Mouse (Mus musculus) layer of hippocampus, adult 11-12 months (tissue): ENCODE results near the gene Ccdc110.

Source experiments
- DNase-seq: peaks from one replicate; pipeline ENCODE4 v3.0.0; 2022; ENCODE audit warnings: low spot score

Gene Ccdc110

GRCm38 (mm10) chr8:45934582-45935014 lies at the start of gene Ccdc110:
TSS of gene Ccdc110 (plus strand) at chr8:45934619.
- peak; percentile 99 for DNase-seq

GRCm38 (mm10) chr8:45885202-45885685 lies 49.2 kb upstream of the Ccdc110 start, which contains the start of gene Pdlim3:
TSS of gene Pdlim3 (plus strand) at chr8:45885461.
- no peak for DNase-seq

- no peak for DNase-seq
Observed at GRCm38 (mm10) chr8:45885775-45886174, 48.6 kb upstream of the Ccdc110 start.

GRCm38 (mm10) chr8:45889737-45890136 lies 44.7 kb upstream of the Ccdc110 start:
- no peak for DNase-seq

- no peak for DNase-seq
Observed at GRCm38 (mm10) chr8:45896590-45896989, 37.8 kb upstream of the Ccdc110 start.

GRCm38 (mm10) chr8:45899783-45900182 lies 34.6 kb upstream of the Ccdc110 start:
- no peak for DNase-seq

GRCm38 (mm10) chr8:45901626-45902025 lies 32.8 kb upstream of the Ccdc110 start:
- DNase-seq = no peak

- no peak for DNase-seq
Observed at GRCm38 (mm10) chr8:45903659-45904058, 30.8 kb upstream of the Ccdc110 start.

- no peak for DNase-seq
Observed at GRCm38 (mm10) chr8:45905591-45906250, 28.7 kb upstream of the Ccdc110 start.

- no peak for DNase-seq
Observed at GRCm38 (mm10) chr8:45906251-45906619, 28.2 kb upstream of the Ccdc110 start.

GRCm38 (mm10) chr8:45913707-45914106 lies 20.7 kb upstream of the Ccdc110 start:
- no peak for DNase-seq

- DNase-seq = no peak
Observed at GRCm38 (mm10) chr8:45916496-45916895, 17.9 kb upstream of the Ccdc110 start.

GRCm38 (mm10) chr8:45917040-45917679 lies 17.3 kb upstream of the Ccdc110 start:
- no peak for DNase-seq

- no peak for DNase-seq
Observed at GRCm38 (mm10) chr8:45918891-45919290, 15.5 kb upstream of the Ccdc110 start.

- DNase-seq = no peak
Observed at GRCm38 (mm10) chr8:45920392-45920791, 14.0 kb upstream of the Ccdc110 start.

- DNase-seq = no peak
Observed at GRCm38 (mm10) chr8:45922116-45922515, 12.3 kb upstream of the Ccdc110 start.

- no peak for DNase-seq
Observed at GRCm38 (mm10) chr8:45936986-45937385, 2.6 kb downstream of the Ccdc110 start.

GRCm38 (mm10) chr8:45946283-45946682 lies 11.9 kb downstream of the Ccdc110 start:
- no peak for DNase-seq

GRCm38 (mm10) chr8:45950622-45951021 lies 16.2 kb downstream of the Ccdc110 start:
- DNase-seq = no peak

- DNase-seq = no peak
Observed at GRCm38 (mm10) chr8:45970894-45971293, 36.5 kb downstream of the Ccdc110 start.

GRCm38 (mm10) chr8:45973988-45974505 lies 39.6 kb downstream of the Ccdc110 start:
- DNase-seq = no peak

- DNase-seq = peak; percentile 99
Observed at GRCm38 (mm10) chr8:45975126-45975836, 40.9 kb downstream of the Ccdc110 start, which contains the start of the genes 1700029J07Rik and Ufsp2. TSS of gene 1700029J07Rik (minus strand) at chr8:45975252. TSS of gene Ufsp2 (plus strand) at chr8:45975528.
